Comparison of ENCODE assay signal across 9 mouse cellular contexts in the genomic region with DNA sequence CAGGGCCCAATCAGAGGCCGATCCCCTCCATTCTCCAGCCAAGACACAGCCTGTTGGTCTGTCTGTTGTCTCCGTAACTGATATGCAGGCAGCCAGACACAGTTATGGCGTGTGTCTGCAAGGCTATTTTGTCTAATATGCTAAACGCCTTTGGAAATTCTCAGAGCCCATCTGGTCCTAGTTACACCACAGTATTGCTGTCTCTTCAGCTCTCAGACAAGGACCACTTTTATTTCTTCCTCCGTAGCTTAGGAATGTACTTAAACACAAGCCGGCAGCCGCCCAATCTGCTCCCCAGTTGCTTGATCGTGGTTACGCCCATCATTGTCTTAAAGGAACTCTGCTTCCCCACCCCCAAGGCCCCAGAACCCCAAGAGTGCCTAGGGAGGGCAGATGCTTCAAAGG. TPM values are rescaled to one million over a fixed set of nuclear protein-coding genes. Genes with fewer than 3 reads are reported as not detected.
A peak's percentile ranks its signal among the peaks of the same experiment; 100 is the strongest.
DNase-seq lines count a peak whose midpoint lies in the region; ATAC-seq and TF ChIP-seq lines count a peak whose summit lies in the region.
"Had no signal": no experiment of that assay in that cellular context is flagged by ENCODE, and none has a peak within 500 bp of the region (broad histone marks: within the 10 kb centered on the region; RNA-seq: fewer than 3 reads in every experiment).

No protein-coding gene starts in this region.

- no peak for TF ChIP-seq CTCF in layer of hippocampus, adult 2 months (conservative IDR thresholded peaks at IDR 0.05)

- ATAC-seq in erythroid progenitor cell, adult 5-6 weeks (replicated peaks; ENCODE audit: low FRiP score, poor library complexity, severe bottlenecking), result no peak

- DNase-seq in layer of hippocampus, adult 2 months (ENCODE audit: low spot score in 2 of 2), result peak in 1 of 2 experiments; percentile 58
- no peak for DNase-seq in layer of hippocampus, postnatal 25 days (ENCODE audit: extremely low spot score in 1 of 2, low spot score in 1 of 2)
- peak; percentile 9 for DNase-seq in ZHBTc4 (ENCODE audit: low read depth, low spot score)
- DNase-seq in fibroblast of lung, adult 2 months (ENCODE audit: low read depth), result peak; percentile 53
- DNase-seq in heart, postnatal 10 days, result peak; percentile 56 to 62
- DNase-seq in kidney, adult 18-20 months, result no peak
- DNase-seq in urinary bladder, postnatal 4 days (ENCODE audit: low spot score in 2 of 2), result no peak

- H3K4me3 ChIP-seq in layer of hippocampus, adult 2 months, result no peak overlapping the region
- H3K4me3 ChIP-seq: liver, embryonic 15.5 days had no signal

- intact Hi-C loops in heart, postnatal 10 days (cut with DNase I), result loop anchor here (5.0 kb wide), 1 partner anchor 42 kb away; no protein-coding TSS in a partner anchor

- peak overlapping the region; percentile 53; the same call in 1 of the 2 replicates for H3K27ac ChIP-seq in layer of hippocampus, adult 2 months
- H3K27ac ChIP-seq: liver, embryonic 15.5 days had no signal

RNA-seq across cellular contexts. Expression of a gene that starts 24.3 kb away (rescaled TPM):
- 100 to 1,000 TPM; 154 to 156 TPM for total RNA-seq in layer of hippocampus, adult 2 months (2021)
- total RNA-seq in layer of hippocampus, postnatal 25 days (2021), result 100 to 1,000 TPM; 135 to 150 TPM
- 10 to 100 TPM in 1 of 2 experiments, 1 to 10 TPM in 1; 9.4 to 12.6 TPM for total RNA-seq in heart, postnatal 10 days (2021)
- 15.1 and 20.1 TPM in 2 replicates for total RNA-seq in erythroid progenitor cell, adult 5-6 weeks (2015; ENCODE audit: low replicate concordance)
- 7.7 and 13.8 TPM in 2 replicates for total RNA-seq in erythroid progenitor cell, adult 5-6 weeks (2017; ENCODE audit: low replicate concordance)

RNA-seq across cellular contexts. Expression of a gene that starts 31.5 kb away (rescaled TPM):
- 10 to 100 TPM in 1 of 2 experiments, 1 to 10 TPM in 1; 8.1 to 10.8 TPM for total RNA-seq in layer of hippocampus, adult 2 months (2021)
- 1 to 10 TPM; 7.7 to 9.4 TPM for total RNA-seq in layer of hippocampus, postnatal 25 days (2021)
- total RNA-seq in heart, postnatal 10 days (2021), result 100 to 1,000 TPM; 143 to 154 TPM
- total RNA-seq in erythroid progenitor cell, adult 5-6 weeks (2015; ENCODE audit: low replicate concordance), result not detected in 2 replicates
- total RNA-seq in erythroid progenitor cell, adult 5-6 weeks (2017; ENCODE audit: low replicate concordance), result not detected in 2 replicates

Comparison
In these comparisons a context has a peak if more than half of its experiments do, and no peak if none do; other contexts are left out.
1. DNase-seq: peak in ZHBTc4 (single experiment), fibroblast of lung, adult 2 months (single experiment) and heart, postnatal 10 days (2 of 2); none in layer of hippocampus, postnatal 25 days (0 of 2), kidney, adult 18-20 months (single experiment) and urinary bladder, postnatal 4 days (0 of 2).
2. RNA of a gene that starts 24.3 kb away (total RNA-seq): 154 to 156 TPM in layer of hippocampus, adult 2 months and 135 to 150 TPM in layer of hippocampus, postnatal 25 days; 7.7 to 20.1 TPM in erythroid progenitor cell, adult 5-6 weeks and 9.4 to 12.6 TPM in heart, postnatal 10 days; every median in the first group is over 4 times any median in the second.
3. RNA of a gene that starts 31.5 kb away (total RNA-seq): 143 to 154 TPM in heart, postnatal 10 days; 8.1 to 10.8 TPM in layer of hippocampus, adult 2 months, 7.7 to 9.4 TPM in layer of hippocampus, postnatal 25 days and not detected in erythroid progenitor cell, adult 5-6 weeks; every median in the first group is over 10 times any median in the second.